26 mouse cellular contexts compared by ENCODE assay signal in genomic region chr10:115805987-115806386, GRCm38 (mm10). TPM values are rescaled to one million over a fixed set of nuclear protein-coding genes. Genes with fewer than 3 reads are reported as not detected.
DNase-seq lines count a peak whose midpoint lies in the region; ATAC-seq and TF ChIP-seq lines count a peak whose summit lies in the region.
"Had no signal": no experiment of that assay in that cellular context is flagged by ENCODE, and none has a peak within 500 bp of the region (broad histone marks: within the 10 kb centered on the region; RNA-seq: fewer than 3 reads in every experiment).

No protein-coding gene starts in this region.

- H3K36me3 ChIP-seq in kidney, adult 2 months (ENCODE audit: control insufficient read depth, insufficient read depth, low read length): no peaks in the 10 kb centered on the region
- peaks cover 0 to 21% of the 10 kb centered on the region in 2 experiments; a peak in 2 of 4 replicates for H3K36me3 ChIP-seq in MEL (ENCODE audit: control insufficient read depth in 1 of 2, insufficient read depth in 2 of 2, low read length in 2 of 2)
- H3K36me3 ChIP-seq: embryonic facial prominence, embryonic 10.5 days; heart, embryonic 15.5 days; hindbrain, embryonic 15.5 days; limb, embryonic 10.5 days; liver, embryonic 15.5 days; neural tube, embryonic 13.5 days had no signal

- peak overlapping the region; percentile 50; the same call in 1 of the 2 replicates for H3K27ac ChIP-seq in kidney, adult 2 months (ENCODE audit: insufficient read depth, low read depth, low read length)
- peak overlapping the region; percentile 51; the same call in 1 of the 2 replicates for H3K27ac ChIP-seq in MEL (ENCODE audit: control insufficient read depth, low read depth, low read length)
- H3K27ac ChIP-seq: embryonic facial prominence, embryonic 10.5 days; heart, embryonic 15.5 days; hindbrain, embryonic 15.5 days; limb, embryonic 10.5 days; liver, embryonic 15.5 days; neural tube, embryonic 13.5 days had no signal

- H3K9ac ChIP-seq in MEL (ENCODE audit: control insufficient read depth, low read depth, low read length, poor library complexity, severe bottlenecking): no peak overlapping the region; the same call in 1 of the 2 replicates
- H3K9ac ChIP-seq: heart, embryonic 15.5 days; hindbrain, embryonic 15.5 days; liver, embryonic 15.5 days; neural tube, embryonic 13.5 days had no signal

- H3K79me2 ChIP-seq in MEL (ENCODE audit: control insufficient read depth, insufficient read depth, low read length, poor library complexity): no peaks in the 10 kb centered on the region

- peak; percentile 13 for DNase-seq in kidney, adult 2 months
- no peak for DNase-seq in kidney, postnatal 14 days
- DNase-seq in MEL (ENCODE audit: low read depth, low spot score): peak; percentile 86
- DNase-seq in layer of hippocampus, adult 8-10 months (ENCODE audit: low spot score in 2 of 2): no peak
- DNase-seq in adrenal gland, adult (ENCODE audit: inconsistent age in 2 of 2, low spot score in 1 of 2): no peak
- DNase-seq: adrenal gland, postnatal 10 days; cerebellum, adult 9-11 months; heart, postnatal 4 days; liver; lung, postnatal 10 days; midbrain, embryonic 14.5 days; retina, postnatal 1 day; right cerebral cortex, postnatal 25 days; thymus, postnatal 14 days had no signal

- no peak for TF ChIP-seq POLR2A in kidney, adult 2 months (IDR thresholded peaks at IDR 0.05; ENCODE audit: low read depth, low read length)
- no peak for TF ChIP-seq POLR2A in MEL (IDR thresholded peaks at IDR 0.05; ENCODE audit: control insufficient read depth in 1 of 2, insufficient read depth in 1 of 2, low read depth in 1 of 2, low read length in 2 of 2, poor library complexity in 1 of 2)

- WGBS in kidney, adult 2 months: 50% methylated on average over 5 of the region's 5 CpGs

- peak; percentile 89 for ATAC-seq in granulocyte monocyte progenitor cell, adult 5-6 weeks (replicated peaks; ENCODE audit: poor library complexity, severe bottlenecking)
- peak; percentile 94 for ATAC-seq in megakaryocyte progenitor cell, adult 5-6 weeks (replicated peaks; ENCODE audit: poor library complexity)
- ATAC-seq: activated CD4-positive, CD25-positive, alpha-beta regulatory T cell, adult 4 months; CD4-positive, CD25-positive, alpha-beta regulatory T cell, adult 4 months had no signal

- peaks cover 10% of the 10 kb centered on the region for H3K4me1 ChIP-seq in kidney, adult 2 months (ENCODE audit: control insufficient read depth, insufficient read depth, low read length)
- H3K4me1 ChIP-seq in MEL (ENCODE audit: control insufficient read depth in 1 of 2, insufficient read depth in 2 of 2, low read length in 2 of 2): peaks cover 0 to 14% of the 10 kb centered on the region in 2 experiments; a peak in 2 of 4 replicates
- H3K4me1 ChIP-seq: heart, embryonic 15.5 days; hindbrain, embryonic 15.5 days; liver, embryonic 15.5 days; neural tube, embryonic 13.5 days had no signal

- no peaks in the 10 kb centered on the region for H3K27me3 ChIP-seq in kidney, adult 2 months (replicated peaks; ENCODE audit: control insufficient read depth, insufficient read depth, low read length)
- H3K27me3 ChIP-seq in MEL (ENCODE audit: control insufficient read depth in 1 of 2, insufficient read depth in 2 of 2, low read length in 2 of 2): no peaks in the 10 kb centered on the region
- H3K27me3 ChIP-seq: heart, embryonic 15.5 days; hindbrain, embryonic 15.5 days; megakaryocyte, embryonic 14.5 days; neural tube, embryonic 13.5 days had no signal

- no peak overlapping the region for H3K4me3 ChIP-seq in kidney, adult 2 months (ENCODE audit: insufficient read depth, low read depth, low read length)
- no peak overlapping the region; a peak in 1 of 4 replicates for H3K4me3 ChIP-seq in MEL (ENCODE audit: control insufficient read depth in 1 of 2, insufficient read depth in 1 of 2, low read depth in 2 of 2, low read length in 2 of 2)
- H3K4me3 ChIP-seq: embryonic facial prominence, embryonic 10.5 days; heart, embryonic 15.5 days; hindbrain, embryonic 15.5 days; limb, embryonic 10.5 days; liver, embryonic 15.5 days; megakaryocyte, embryonic 14.5 days; myocyte; neural tube, embryonic 13.5 days had no signal

- TF ChIP-seq EP300 in MEL (IDR thresholded peaks at IDR 0.05; ENCODE audit: low read depth in 1 of 2, low read length in 2 of 2): 0 out of 4 replicates have a peak, but pooled peaks of 1 of the 2 experiments have one; percentile 36

- TF ChIP-seq CTCF in kidney, adult 2 months (conservative IDR thresholded peaks at IDR 0.05; ENCODE audit: insufficient read depth, insufficient read length, low read depth, low read length): no peak
- TF ChIP-seq CTCF in MEL (IDR thresholded peaks at IDR 0.05 in 2 of 3, conservative IDR thresholded peaks at IDR 0.05 in 1 of 3; ENCODE audit: control insufficient read depth in 1 of 3, insufficient read depth in 1 of 3, low read depth in 2 of 3, low read length in 3 of 3, poor library complexity in 1 of 3, severe bottlenecking in 1 of 3): no peak

- no peak for TF ChIP-seq RAD21 in MEL (IDR thresholded peaks at IDR 0.05; ENCODE audit: low read depth, low read length)

- H3K9me3 ChIP-seq in MEL (replicated peaks; ENCODE audit: insufficient read depth, low read length): no peaks in the 10 kb centered on the region
- H3K9me3 ChIP-seq: embryonic facial prominence, embryonic 10.5 days; heart, embryonic 15.5 days; hindbrain, embryonic 15.5 days; limb, embryonic 10.5 days; liver, embryonic 15.5 days; neural tube, embryonic 13.5 days had no signal

TF ChIP-seq in MEL, 35 proteins besides CTCF, POLR2A, EP300 and RAD21:
- peak; percentile 59; the same call in 1 of the 2 replicates for TF ChIP-seq ETS1 (IDR thresholded peaks at IDR 0.05; ENCODE audit: low read depth, low read length)
- TF ChIP-seq SIN3A (IDR thresholded peaks at IDR 0.05; ENCODE audit: low read length): no peak
- TF ChIP-seq USF1 (IDR thresholded peaks at IDR 0.05; ENCODE audit: low read depth, low read length): no peak
- TF ChIP-seq MAZ (IDR thresholded peaks at IDR 0.05; ENCODE audit: low read depth, low read length): no peak
- no peak for TF ChIP-seq MXI1 (IDR thresholded peaks at IDR 0.05; ENCODE audit: low read depth, low read length)
- peak; percentile 88 for TF ChIP-seq GATA1 (IDR thresholded peaks at IDR 0.05; ENCODE audit: low read depth, low read length)
- TF ChIP-seq CHD1 (IDR thresholded peaks at IDR 0.05; ENCODE audit: low read depth, low read length): no peak
- TF ChIP-seq ZNF384 (IDR thresholded peaks at IDR 0.05; ENCODE audit: low read depth, low read length): peak; percentile 99
- no peak for TF ChIP-seq SMC3 (IDR thresholded peaks at IDR 0.05; ENCODE audit: low read depth, low read length)
- TF ChIP-seq ZKSCAN1 (IDR thresholded peaks at IDR 0.05; ENCODE audit: low read depth, low read length): no peak
- TF ChIP-seq POLR2AphosphoS2 (IDR thresholded peaks at IDR 0.05; ENCODE audit: low read length): no peak
- peak; percentile 70; the same call in 1 of the 2 replicates for TF ChIP-seq ELF1 (IDR thresholded peaks at IDR 0.05; ENCODE audit: low read depth, low read length)
- TF ChIP-seq HCFC1 (IDR thresholded peaks at IDR 0.05; ENCODE audit: low read depth, low read length): no peak; the same call in 1 of the 2 replicates
- TF ChIP-seq NRF1 (IDR thresholded peaks at IDR 0.05; ENCODE audit: insufficient read depth, low read depth, low read length, poor library complexity, severe bottlenecking): no peak
- TF ChIP-seq NELFE (IDR thresholded peaks at IDR 0.05; ENCODE audit: low read depth, low read length): no peak

RNA-seq across cellular contexts. Expression of gene Tspan8, which starts 10.6 kb away (rescaled TPM):
- 22.7 and 32.7 TPM in 2 replicates for polyA plus RNA-seq in kidney, adult 2 months (2012; rRNA removed)
- total RNA-seq in MEL (2012; rRNA removed): 6.4 and 6.6 TPM in 2 replicates
- 10 to 100 TPM in 1 of 2 experiments, not detected in 1; 16.9 TPM for polyA plus RNA-seq in MEL (2012; ENCODE audit: insufficient read depth in 1 of 2, insufficient read length in 2 of 2, low read depth in 1 of 2, low replicate concordance in 2 of 2, missing spikeins in 1 of 2)
- total RNA-seq in granulocyte monocyte progenitor cell, adult 5-6 weeks (2014; fragmentation: Nextera tagmentation): not detected in 2 replicates
- 1.6 TPM in 1 of 2 replicates, not detected in the other for total RNA-seq in granulocyte monocyte progenitor cell, adult 5-6 weeks (2017)
- total RNA-seq in megakaryocyte progenitor cell, adult 5-6 weeks (2015): 7.7 and 13.6 TPM in 2 replicates
- total RNA-seq in megakaryocyte progenitor cell, adult 5-6 weeks (2017): 5.6 and 10.8 TPM in 2 replicates
- under 1 TPM in 3 of 4 experiments, not detected in 1; 0.30 to 0.75 (median 0.70) TPM for total RNA-seq in layer of hippocampus, adult 8-10 months (2022)
- polyA plus RNA-seq: CD4-positive, CD25-positive, alpha-beta regulatory T cell, adult 4 months; midbrain, embryonic 14.5 days had no signal

Comparison
In these comparisons a context has a peak if more than half of its experiments do, and no peak if none do; other contexts are left out.
1. DNase-seq: peak in kidney, adult 2 months (single experiment) and MEL (single experiment); none in kidney, postnatal 14 days (single experiment), layer of hippocampus, adult 8-10 months (0 of 2) and adrenal gland, adult (0 of 2).